Mouse (Mus musculus) right cerebral cortex, postnatal 10 days (tissue): Measurements from ENCODE around the gene Gtpbp4.
"Not testable (repeated sequence)": the region's sequence is repeated elsewhere in the genome, so short reads cannot be mapped to it uniquely, and the experiment has no call there.

Experiments
- DNase-seq, 2 experiments: peaks; one replicate each; pipeline ENCODE4 v3.0.0; 2021; ENCODE audit warnings: low spot score in 2 of 2

Gtpbp4 gene

GRCm38 (mm10) chr13:8995990-8996786, at the start of gene Gtpbp4:
Gene Gtpbp4 (minus strand): TSS chr13:8996083.
- DNase-seq = peak; percentile 98 to 99

DNA sequence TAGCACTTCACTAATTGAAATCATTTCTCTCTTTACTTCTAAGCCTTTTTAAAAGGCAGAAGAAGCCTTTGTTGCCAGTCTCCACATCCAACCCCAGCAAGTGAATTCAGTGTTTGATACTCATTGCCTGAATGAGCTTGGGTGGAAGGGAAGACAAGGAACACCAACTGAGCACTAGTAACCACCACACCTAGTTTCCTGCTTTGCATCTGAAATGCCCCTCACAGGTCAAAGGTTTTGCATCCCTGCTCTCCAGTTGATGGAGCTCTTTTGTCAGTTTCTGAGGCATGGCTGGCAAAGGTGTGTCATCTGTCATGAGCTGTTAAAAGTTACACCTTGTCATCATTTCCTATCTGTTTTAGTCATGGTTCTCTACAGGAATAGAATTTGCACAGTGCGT, 48.8 kb upstream of the Gtpbp4 start:
- DNase-seq = no peak

- no peak for DNase-seq
These were observed 47.6 kb upstream of the Gtpbp4 start for GRCm38 (mm10) chr13:9043289-9044049.

- no peak for DNase-seq
These were observed 44.7 kb upstream of the Gtpbp4 start for GRCm38 (mm10) chr13:9040626-9041025.

DNA sequence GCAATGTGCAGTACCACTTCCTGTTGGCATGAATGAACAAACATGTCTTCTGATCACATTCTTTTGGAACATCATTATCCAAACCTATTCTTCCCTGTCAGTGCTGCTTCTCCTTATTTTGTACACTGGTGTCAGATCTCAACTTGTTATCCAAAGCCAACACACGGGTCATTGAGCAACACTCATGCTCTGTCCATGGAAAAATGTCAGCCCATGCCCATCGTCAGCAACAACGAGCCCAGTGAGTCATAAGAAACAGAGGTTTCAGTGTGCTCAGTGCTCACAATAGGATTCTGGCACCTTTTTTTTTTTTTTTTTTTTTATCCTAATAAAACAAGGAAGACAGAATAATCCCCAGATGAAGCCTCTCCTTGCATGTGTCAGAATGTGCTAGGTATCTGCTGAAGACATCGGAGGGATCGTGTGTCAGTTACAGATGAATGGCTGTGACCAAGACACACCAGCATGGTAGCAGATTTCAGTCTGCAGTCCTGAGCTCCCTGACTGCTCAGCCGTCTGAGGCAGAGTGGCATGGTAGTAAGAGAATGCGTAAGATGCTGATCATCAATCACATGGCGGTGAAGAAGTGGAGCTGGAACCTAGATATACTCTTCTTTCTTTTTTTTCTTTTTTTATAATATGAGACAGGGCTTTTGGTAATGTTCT, 36.2 kb upstream of the Gtpbp4 start:
- DNase-seq = no peak

GRCm38 (mm10) chr13:9030364-9030763, 34.5 kb upstream of the Gtpbp4 start:
- DNase-seq = no peak

DNA sequence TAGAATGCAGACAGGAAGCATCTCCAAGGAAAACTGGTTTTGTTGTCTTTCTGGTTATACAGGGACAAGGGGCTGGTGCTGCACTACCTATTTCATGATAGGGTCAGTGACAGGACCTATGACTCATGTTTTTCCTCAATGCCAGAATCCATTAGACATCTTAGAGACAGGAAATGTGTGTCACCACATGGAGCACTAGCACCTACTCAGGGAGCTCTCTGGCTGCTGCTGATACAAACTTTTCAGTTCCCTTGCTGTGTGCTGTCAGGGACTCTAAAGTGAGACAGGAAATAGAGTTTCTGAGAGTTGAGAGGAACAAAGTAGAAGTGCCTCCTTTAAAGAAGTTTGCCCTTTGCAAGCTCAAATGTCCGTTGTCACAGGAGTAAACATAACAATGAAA, 31.4 kb upstream of the Gtpbp4 start:
- no peak for DNase-seq

DNA sequence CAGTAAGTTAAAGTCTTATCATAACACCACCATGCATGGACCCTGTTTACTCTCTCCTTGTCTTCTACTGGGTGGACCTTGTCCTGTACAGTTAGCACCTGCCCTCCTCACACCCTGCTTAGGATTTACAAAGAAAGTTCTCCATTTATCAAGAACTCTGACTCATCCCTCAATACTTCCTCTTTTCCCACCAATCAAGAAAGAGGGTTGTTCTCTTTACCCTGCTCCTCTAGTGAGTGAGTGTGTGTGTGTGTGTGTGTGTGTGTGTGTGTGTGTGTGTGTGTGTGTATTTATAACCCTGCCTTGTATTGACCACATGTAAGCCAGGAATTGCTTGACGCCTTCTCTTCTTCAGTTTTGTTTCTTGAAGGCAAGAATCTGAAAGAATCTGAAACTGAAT, 26.7 kb upstream of the Gtpbp4 start:
- DNase-seq = no peak

DNA sequence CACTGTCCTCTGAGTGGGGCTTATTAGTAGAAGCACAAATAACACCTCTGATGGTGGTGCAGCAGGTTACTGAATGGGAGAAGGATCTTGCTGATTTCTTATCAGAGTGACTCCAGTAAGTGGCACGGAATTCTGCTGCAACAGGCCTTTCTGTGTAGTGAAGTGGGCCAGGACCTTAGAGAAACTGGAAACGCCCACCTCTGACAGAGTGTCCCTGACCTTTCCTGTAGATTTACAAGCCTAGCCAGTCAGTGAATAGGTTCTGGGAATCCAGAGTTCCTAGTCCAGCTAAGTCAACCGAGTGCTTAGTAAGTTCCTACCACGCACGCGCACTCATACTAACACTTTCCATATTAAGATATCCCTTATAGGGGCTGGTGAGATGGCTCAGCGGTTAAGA, 25.7 kb upstream of the Gtpbp4 start:
- DNase-seq = no peak

DNA sequence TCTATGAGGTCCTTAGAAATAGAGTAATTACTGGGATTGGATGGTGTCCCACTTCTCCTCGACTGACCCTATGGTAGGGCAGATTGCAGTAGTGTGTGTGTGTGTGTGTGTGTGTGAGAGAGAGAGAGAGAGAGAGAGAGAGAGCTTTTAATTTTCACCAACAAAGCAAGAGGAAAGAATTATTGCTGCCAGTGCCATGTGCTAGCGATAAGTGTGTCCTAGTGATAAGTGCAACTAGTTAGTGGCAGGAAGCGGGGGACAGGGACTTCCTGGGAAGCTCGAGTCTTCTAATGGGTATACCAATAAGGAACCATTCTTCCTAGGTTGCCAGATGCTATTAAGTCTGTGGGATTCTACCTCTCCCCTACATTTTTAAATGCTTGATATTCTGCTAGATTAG, 23.8 kb upstream of the Gtpbp4 start:
- DNase-seq = no peak

- no peak for DNase-seq
These were observed 23.2 kb upstream of the Gtpbp4 start for GRCm38 (mm10) chr13:9018974-9019587.

- no peak for DNase-seq
These were observed 21.3 kb upstream of the Gtpbp4 start for GRCm38 (mm10) chr13:9017190-9017589.

- DNase-seq = no peak
These were observed 18.5 kb upstream of the Gtpbp4 start for GRCm38 (mm10) chr13:9014431-9014830.

- no peak for DNase-seq
These were observed 17.6 kb upstream of the Gtpbp4 start for GRCm38 (mm10) chr13:9013483-9013882.

DNA sequence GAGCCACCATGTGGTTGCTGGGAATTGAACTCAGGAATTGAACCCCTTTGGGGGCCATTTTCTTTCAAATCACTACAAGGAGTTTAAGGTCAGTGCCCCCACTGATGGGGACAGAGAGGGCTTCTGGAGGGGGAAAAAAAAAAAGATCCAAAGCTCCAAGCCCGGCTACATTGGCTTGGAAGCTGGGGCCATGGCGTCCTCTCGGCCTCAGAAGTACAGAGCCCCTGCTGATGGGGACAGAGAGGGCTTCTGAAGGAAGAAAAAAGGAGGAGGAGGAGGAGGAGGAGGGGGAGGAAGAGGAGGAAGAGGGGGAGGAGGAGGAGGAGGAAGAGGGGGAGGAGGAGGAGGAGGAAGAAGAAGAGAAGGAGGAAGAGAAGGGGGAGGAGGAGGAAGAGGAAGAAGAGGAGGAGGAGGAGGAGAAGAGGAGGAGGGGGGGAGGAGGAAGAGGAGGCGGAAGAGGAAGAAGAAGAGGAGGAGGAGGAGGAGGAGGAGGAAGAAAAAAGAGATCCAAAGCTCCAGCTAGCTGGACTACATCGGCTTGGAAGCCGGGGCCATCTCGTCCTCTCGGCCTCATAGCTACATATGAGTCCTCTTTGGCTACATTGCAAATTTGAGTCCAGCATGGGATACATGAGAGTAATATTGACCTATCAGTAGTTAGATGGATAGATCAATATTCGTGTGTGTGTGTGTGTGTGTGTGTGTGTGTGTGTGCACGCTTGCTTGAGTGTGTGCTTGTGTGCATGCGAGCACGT, 15.9 kb upstream of the Gtpbp4 start:
- DNase-seq = peak; percentile 70 to 90

DNA sequence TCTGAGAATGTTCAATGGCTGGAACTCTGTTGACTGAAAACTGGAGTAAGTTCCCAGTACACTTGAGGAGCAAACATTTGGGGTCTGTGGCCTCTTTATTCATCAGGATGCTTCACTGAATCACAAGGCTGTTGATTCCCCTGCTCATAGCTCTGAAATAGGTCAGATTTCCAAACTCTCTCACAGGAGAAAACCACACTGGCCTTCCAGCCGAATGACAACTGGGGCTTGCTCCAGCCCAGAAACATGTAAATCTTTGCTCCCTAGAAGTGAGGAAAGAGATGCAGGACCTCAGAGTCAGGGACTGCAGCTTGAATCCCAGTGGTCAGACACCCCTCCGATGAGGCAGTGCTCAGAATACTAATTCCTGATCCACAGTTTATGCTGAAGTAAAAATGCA, 7.4 kb upstream of the Gtpbp4 start:
- no peak for DNase-seq

GRCm38 (mm10) chr13:8999464-8999863, 3.6 kb upstream of the Gtpbp4 start:
- no peak for DNase-seq

DNA sequence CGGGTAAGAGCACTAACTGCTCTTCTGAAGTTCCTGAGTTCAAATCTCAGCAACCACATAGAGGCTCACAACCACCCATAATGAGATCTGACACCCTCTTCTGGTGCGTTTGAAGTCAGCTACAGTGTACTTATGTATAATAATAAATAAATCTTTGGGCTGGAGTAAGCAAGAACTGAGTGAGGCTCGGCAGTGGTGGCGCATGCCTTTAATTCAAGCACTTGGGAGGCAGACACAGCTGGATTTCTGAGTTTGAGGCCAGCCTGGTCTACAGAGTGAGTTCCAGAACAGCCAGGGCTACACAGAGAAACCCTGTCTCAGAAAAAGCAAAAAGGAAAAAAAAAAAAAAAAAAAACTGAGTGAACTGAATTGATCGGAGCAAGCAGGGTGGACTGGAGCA, 1.3 kb upstream of the Gtpbp4 start:
- not testable (repeated sequence) for DNase-seq

DNA sequence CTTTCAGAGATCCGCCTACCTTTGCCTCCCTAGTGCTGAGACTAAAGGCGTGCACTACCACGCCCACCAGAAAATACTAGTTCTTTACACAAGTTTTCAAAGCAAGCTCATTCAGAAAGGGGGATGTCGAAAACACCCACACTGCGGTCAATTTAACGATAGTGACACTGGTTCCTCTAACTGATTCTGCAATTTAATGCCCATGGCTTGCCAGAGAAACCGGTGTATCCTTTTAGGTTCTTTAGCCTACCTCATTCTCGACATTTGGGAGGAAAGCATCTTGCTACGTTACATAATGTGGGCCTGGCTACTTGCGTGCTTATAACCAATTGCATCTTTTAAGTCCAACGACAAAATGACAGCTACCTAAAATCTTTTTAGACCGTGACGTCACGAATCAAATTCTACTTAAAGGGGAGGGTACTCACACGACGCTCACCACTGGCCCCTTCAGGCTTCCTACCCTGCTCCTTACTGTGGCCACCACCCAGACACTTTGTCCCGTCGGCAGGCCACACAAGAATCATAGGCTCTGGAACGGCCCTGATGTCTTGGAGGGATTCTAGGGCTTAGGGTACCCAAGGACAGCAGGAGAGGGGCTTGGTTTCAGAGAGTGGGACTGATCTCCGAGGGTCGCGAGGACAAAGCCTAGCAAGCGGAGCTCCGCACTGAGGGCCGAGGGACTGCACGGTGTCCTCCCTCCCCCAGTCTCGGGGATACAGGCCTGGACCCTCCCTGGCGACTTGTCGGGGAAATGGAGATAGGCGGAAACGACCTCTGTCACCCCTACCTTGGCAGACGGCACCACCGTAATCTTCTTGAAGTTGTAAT, 509 bp downstream of the Gtpbp4 start:
- DNase-seq = no peak

DNA sequence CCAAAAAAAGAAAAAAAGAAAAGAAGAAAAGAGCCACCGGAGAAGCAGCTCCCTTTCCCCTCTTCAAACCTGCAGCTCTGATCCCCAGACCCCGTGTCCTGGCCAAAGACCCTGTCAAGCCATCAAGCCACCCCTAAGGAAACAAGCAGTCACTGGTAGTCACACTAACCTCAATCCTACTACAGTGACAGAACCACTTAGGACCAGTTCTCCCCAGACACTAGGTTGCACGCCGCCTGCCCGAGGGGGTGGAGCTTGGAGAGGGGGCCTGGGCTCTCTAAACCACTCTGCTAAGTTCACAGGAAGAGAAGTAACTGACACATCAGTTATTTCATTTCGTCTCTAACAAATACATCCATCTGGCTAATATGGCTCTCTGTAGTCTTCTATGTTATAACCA, 3.7 kb downstream of the Gtpbp4 start:
- no peak for DNase-seq

GRCm38 (mm10) chr13:8972972-8973371, 22.9 kb downstream of the Gtpbp4 start:
- DNase-seq = no peak
